18 mouse cellular contexts compared by ENCODE assay signal in the genomic region with DNA sequence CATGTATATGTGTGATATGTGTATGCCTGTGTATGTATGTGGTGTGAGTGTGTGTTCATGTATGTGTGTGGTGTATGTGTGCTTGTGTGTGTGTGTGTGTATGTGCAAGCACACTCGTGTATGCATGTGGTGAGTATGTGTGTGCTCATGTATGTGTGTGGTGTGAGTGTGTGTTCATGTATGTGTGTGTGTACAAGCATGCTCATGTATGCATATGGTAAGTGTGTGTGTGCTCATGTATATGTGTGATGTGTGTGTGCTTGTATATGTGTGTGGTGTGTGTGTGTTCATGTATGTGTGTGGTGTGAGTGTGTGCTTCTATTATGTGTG. TPM values are rescaled to one million over a fixed set of nuclear protein-coding genes. Genes with fewer than 3 reads are reported as not detected.
DNase-seq lines count a peak whose midpoint lies in the region; TF ChIP-seq lines count a peak whose summit lies in the region.
"Had no signal": no experiment of that assay in that cellular context is flagged by ENCODE, and none has a peak within 500 bp of the region (broad histone marks: within the 10 kb centered on the region; RNA-seq: fewer than 3 reads in every experiment).

No protein-coding gene starts in this region.

- no peak overlapping the region for H3ac ChIP-seq in myocyte (ENCODE audit: control insufficient read depth, insufficient read length)

- intact Hi-C loops in heart, adult 2 months (cut with DNase I) = loop anchor here (5.0 kb wide), 1 partner anchor 57 kb away; no protein-coding TSS in a partner anchor

- no peak for TF ChIP-seq EP300 in heart, adult 2 months (IDR thresholded peaks at IDR 0.05; ENCODE audit: insufficient read depth, low read depth, low read length)
- no peak for TF ChIP-seq EP300 in CH12.LX (IDR thresholded peaks at IDR 0.05; ENCODE audit: low read length)
- TF ChIP-seq EP300 in MEL (IDR thresholded peaks at IDR 0.05; ENCODE audit: low read depth in 1 of 2, low read length in 2 of 2) = no peak

- TF ChIP-seq POLR2A in heart, adult 2 months (IDR thresholded peaks at IDR 0.05; ENCODE audit: insufficient read depth, low read depth, low read length) = no peak
- TF ChIP-seq POLR2A in CH12.LX (IDR thresholded peaks at IDR 0.05; ENCODE audit: low read depth, low read length) (no peak), MEL (IDR thresholded peaks at IDR 0.05; ENCODE audit: control insufficient read depth in 1 of 2, insufficient read depth in 1 of 2, low read depth in 1 of 2, low read length in 2 of 2, poor library complexity in 1 of 2) (no peak), myocyte (IDR thresholded peaks at IDR 0.05; ENCODE audit: insufficient read length, low read depth) (no peak)

- H3K9ac ChIP-seq in heart, adult 2 months (ENCODE audit: low read depth, low read length) = no peak overlapping the region; the same call in 1 of the 2 replicates
- H3K9ac ChIP-seq in CH12.LX (ENCODE audit: insufficient read depth, low read depth) (no peak overlapping the region), MEL (ENCODE audit: control insufficient read depth, low read depth, low read length, poor library complexity, severe bottlenecking) (no peak overlapping the region)
- H3K9ac ChIP-seq: embryonic facial prominence, embryonic 12.5 days; hindbrain, embryonic 14.5 days had no signal

- no peak for TF ChIP-seq CTCF in heart, adult 2 months (IDR thresholded peaks at IDR 0.05)
- TF ChIP-seq CTCF in CH12.LX (conservative IDR thresholded peaks at IDR 0.05 in 1 of 2, IDR thresholded peaks at IDR 0.05 in 1 of 2; ENCODE audit: low read depth in 2 of 2, low read length in 2 of 2) (peak in 1 of 2 experiments; percentile 15; a peak in 1 of 4 replicates), MEL (IDR thresholded peaks at IDR 0.05 in 2 of 3, conservative IDR thresholded peaks at IDR 0.05 in 1 of 3; ENCODE audit: control insufficient read depth in 1 of 3, insufficient read depth in 1 of 3, low read depth in 2 of 3, low read length in 3 of 3, poor library complexity in 1 of 3, severe bottlenecking in 1 of 3) (no peak)

- H3K79me2 ChIP-seq in heart, adult 2 months (replicated peaks; ENCODE audit: control insufficient read depth, insufficient read depth, low read length) = no peaks in the 10 kb centered on the region
- no peaks in the 10 kb centered on the region for H3K79me2 ChIP-seq in CH12.LX (replicated peaks; ENCODE audit: control insufficient read depth, extremely low read depth, insufficient read depth, poor library complexity, severe bottlenecking)
- no peaks in the 10 kb centered on the region for H3K79me2 ChIP-seq in MEL (ENCODE audit: control insufficient read depth, insufficient read depth, low read length, poor library complexity)
- no peaks in the 10 kb centered on the region for H3K79me2 ChIP-seq in myocyte (ENCODE audit: control insufficient read depth, insufficient read depth)

- dilution Hi-C loops in CH12.LX (cut with MboI; ENCODE audit: extremely low pct_ligation_motif_present, extremely low pct_unique_long_range_greater_than_20kb, low sequenced_read_pairs) = no loop called here

- in situ Hi-C loops in CH12.LX (cut with MboI; ENCODE audit: low pct_ligation_motif_present, low pct_unique_long_range_greater_than_20kb, low sequenced_read_pairs) = no loop called here

- no peak for TF ChIP-seq RAD21 in CH12.LX (IDR thresholded peaks at IDR 0.05; ENCODE audit: low read depth, low read length)
- no peak for TF ChIP-seq RAD21 in MEL (IDR thresholded peaks at IDR 0.05; ENCODE audit: low read depth, low read length)

- peaks cover 8% of the 10 kb centered on the region for H3K4me1 ChIP-seq in heart, adult 2 months (ENCODE audit: control insufficient read depth, insufficient read depth, low read length)
- H3K4me1 ChIP-seq in CH12.LX (ENCODE audit: control insufficient read depth in 1 of 2, insufficient read depth in 2 of 2) = peaks cover 30 to 67% of the 10 kb centered on the region in 2 experiments
- peaks cover 0 to 4% of the 10 kb centered on the region in 2 experiments; a peak in 1 of 4 replicates for H3K4me1 ChIP-seq in MEL (ENCODE audit: control insufficient read depth in 1 of 2, insufficient read depth in 2 of 2, low read length in 2 of 2)

- 88% methylated on average over 1 of the region's 1 CpGs for WGBS in heart, adult 2 months

- H3K4me2 ChIP-seq in CH12.LX (ENCODE audit: insufficient read depth, low read depth, poor library complexity, severe bottlenecking) = no peak overlapping the region
- no peak overlapping the region for H3K4me2 ChIP-seq in myocyte (ENCODE audit: low read depth)

- H3K4me3 ChIP-seq in heart, adult 2 months = no peak overlapping the region
- H3K4me3 ChIP-seq in CH12.LX (replicated peaks in 1 of 3; ENCODE audit: low read depth in 2 of 3, low read length in 2 of 3, poor library complexity in 1 of 3) (peak overlapping the region in 1 of 3 experiments; percentile 31), MEL (ENCODE audit: control insufficient read depth in 1 of 2, insufficient read depth in 1 of 2, low read depth in 2 of 2, low read length in 2 of 2) (no peak overlapping the region), myocyte (no peak overlapping the region)
- H3K4me3 ChIP-seq: embryonic facial prominence, embryonic 12.5 days; heart, embryonic 15.5 days had no signal

- no peaks in the 10 kb centered on the region for H3K9me3 ChIP-seq in CH12.LX (replicated peaks; ENCODE audit: low read length)
- no peaks in the 10 kb centered on the region for H3K9me3 ChIP-seq in MEL (replicated peaks; ENCODE audit: insufficient read depth, low read length)
- H3K9me3 ChIP-seq: embryonic facial prominence, embryonic 12.5 days; G1E; heart, embryonic 15.5 days; hindbrain, embryonic 10.5 days had no signal

- DNase-seq in heart, adult 2 months = no peak
- DNase-seq in heart, postnatal 4 days = no peak
- no peak for DNase-seq in CH12.LX (ENCODE audit: extremely low read depth)
- DNase-seq in MEL (ENCODE audit: low read depth, low spot score) = no peak
- no peak for DNase-seq in ovary, adult 18-20 months (ENCODE audit: low spot score)
- DNase-seq in spleen, postnatal 4 days (ENCODE audit: low spot score in 2 of 2) = no peak
- DNase-seq: adrenal gland, postnatal 25 days; cerebellum, adult 2 months; cerebellum, postnatal 10 days; gastrocnemius, postnatal 10 days; heart, postnatal 14 days had no signal

- H3K27ac ChIP-seq in heart, adult 2 months = peak overlapping the region; percentile 82; the same call in 1 of the 2 replicates
- H3K27ac ChIP-seq in CH12.LX (ENCODE audit: insufficient read depth, low read depth) (no peak overlapping the region; the same call in 1 of the 2 replicates), MEL (ENCODE audit: control insufficient read depth, low read depth, low read length) (no peak overlapping the region)
- H3K27ac ChIP-seq: embryonic facial prominence, embryonic 12.5 days; heart, embryonic 15.5 days; hindbrain, embryonic 14.5 days had no signal

- H3K36me3 ChIP-seq in heart, adult 2 months (ENCODE audit: control insufficient read depth, insufficient read depth, low read length) = no peaks in the 10 kb centered on the region
- peaks cover 19 to 30% of the 10 kb centered on the region in 2 experiments for H3K36me3 ChIP-seq in CH12.LX (replicated peaks in 1 of 2; ENCODE audit: control insufficient read depth in 1 of 2, insufficient read depth in 1 of 2, low read length in 1 of 2)
- H3K36me3 ChIP-seq in MEL (ENCODE audit: control insufficient read depth in 1 of 2, insufficient read depth in 2 of 2, low read length in 2 of 2) = no peaks in the 10 kb centered on the region
- no peaks in the 10 kb centered on the region for H3K36me3 ChIP-seq in myocyte (ENCODE audit: control insufficient read depth, insufficient read depth)
- H3K36me3 ChIP-seq: heart, embryonic 15.5 days had no signal

- H3K27me3 ChIP-seq in heart, adult 2 months (ENCODE audit: control insufficient read depth, insufficient read depth, low read length) = no peaks in the 10 kb centered on the region
- no peaks in the 10 kb centered on the region for H3K27me3 ChIP-seq in CH12.LX (replicated peaks)
- H3K27me3 ChIP-seq in MEL (ENCODE audit: control insufficient read depth in 1 of 2, insufficient read depth in 2 of 2, low read length in 2 of 2) = no peaks in the 10 kb centered on the region
- no peaks in the 10 kb centered on the region for H3K27me3 ChIP-seq in myocyte (ENCODE audit: control insufficient read depth, insufficient read depth, insufficient read length)
- H3K27me3 ChIP-seq: embryonic facial prominence, embryonic 12.5 days; Patski had no signal

TF ChIP-seq in CH12.LX, 34 proteins besides CTCF, POLR2A, EP300 and RAD21 (continues in another document):
- TF ChIP-seq POLR2AphosphoS2 (IDR thresholded peaks at IDR 0.05; ENCODE audit: low read depth, low read length) (peak; percentile 77), NELFE (IDR thresholded peaks at IDR 0.05; ENCODE audit: low read depth, low read length) (no peak), BHLHE40 (IDR thresholded peaks at IDR 0.05; ENCODE audit: low read depth, low read length) (no peak)

TF ChIP-seq in MEL, 35 proteins besides CTCF, POLR2A, EP300 and RAD21 (continues in another document):
- TF ChIP-seq POLR2AphosphoS2 (IDR thresholded peaks at IDR 0.05; ENCODE audit: low read length) = no peak
- no peak for TF ChIP-seq USF1 (IDR thresholded peaks at IDR 0.05; ENCODE audit: low read depth, low read length)

TF ChIP-seq in myocyte, 11 proteins besides CTCF, POLR2A, EP300 and RAD21 (continues in another document):
- no peak for TF ChIP-seq REST (IDR thresholded peaks at IDR 0.05; ENCODE audit: insufficient read depth, insufficient read length)
- peak; percentile 82 for TF ChIP-seq POLR2AphosphoS2 (IDR thresholded peaks at IDR 0.05; ENCODE audit: insufficient read length, low read depth)

RNA-seq across cellular contexts. Expression of a gene that starts 23.0 kb away (rescaled TPM):
- total RNA-seq in heart, adult 2 months (2021) = under 1 TPM; 0.48 to 0.60 TPM
- 1.8 and 2.3 TPM in 2 replicates for polyA plus RNA-seq in heart, adult 2 months (2012; rRNA removed)
- under 1 TPM; 0.50 to 0.69 TPM for total RNA-seq in heart, postnatal 4 days (2021)
- total RNA-seq in CH12.LX (2012; rRNA removed) = 129 and 142 TPM in 2 replicates
- 95.5 and 103 TPM in 2 replicates for total RNA-seq in CH12.LX (2014; rRNA removed)
- polyA plus RNA-seq in CH12.LX (2012; ENCODE audit: insufficient read length, low read depth) = 191 and 252 TPM in 2 replicates
- not detected in 2 replicates for total RNA-seq in MEL (2012; rRNA removed)
- polyA plus RNA-seq in MEL (2012; ENCODE audit: insufficient read depth in 1 of 2, insufficient read length in 2 of 2, low read depth in 1 of 2, low replicate concordance in 2 of 2, missing spikeins in 1 of 2) = under 1 TPM in 1 of 2 experiments, not detected in 1; 0.06 TPM
- polyA plus RNA-seq in myocyte (2012; fragmentation: generic; extraction: Trizol) = 0.59 TPM
- polyA plus RNA-seq: Patski had no signal

RNA-seq across cellular contexts. Expression of a gene that starts 28.3 kb away (rescaled TPM):
- 10 to 100 TPM; 13.2 to 20.1 TPM for total RNA-seq in heart, adult 2 months (2021)
- 14.3 and 19.1 TPM in 2 replicates for polyA plus RNA-seq in heart, adult 2 months (2012; rRNA removed)
- 10 to 100 TPM; 22.2 to 23.7 TPM for total RNA-seq in heart, postnatal 4 days (2021)
- total RNA-seq in CH12.LX (2012; rRNA removed) (15.8 and 18.2 TPM in 2 replicates), CH12.LX (2014; rRNA removed) (20.7 and 26.4 TPM in 2 replicates), MEL (2012; rRNA removed) (2.9 and 3.6 TPM in 2 replicates)
- polyA plus RNA-seq in CH12.LX (2012; ENCODE audit: insufficient read length, low read depth) (25.4 and 27.4 TPM in 2 replicates), MEL (2012; ENCODE audit: insufficient read depth in 1 of 2, insufficient read length in 2 of 2, low read depth in 1 of 2, low replicate concordance in 2 of 2, missing spikeins in 1 of 2) (1 to 10 TPM in 1 of 2 experiments, not detected in 1; 5.0 TPM), myocyte (2012; fragmentation: generic; extraction: Trizol) (10.7 TPM)

Comparison
In these comparisons a context has a peak if more than half of its experiments do, and no peak if none do; other contexts are left out.
1. RNA of a gene that starts 23.0 kb away (total RNA-seq): 95.5 to 142 TPM in CH12.LX; 0.50 to 0.69 TPM in heart, postnatal 4 days, 0.48 to 0.60 TPM in heart, adult 2 months and not detected in MEL; every median in the first group is over 10 times any median in the second.